Mouse (Mus musculus) embryonic stem cell, embryonic (primary cell): ENCODE results near the gene Rasgef1b.

Source experiments
- CTCF ChIA-PET, 4 experiments: fragments of 300-600 bp in 2 of 4; fragments of 350-600 bp in 2 of 4; sonication (Branson Sonifier 250); formaldehyde crosslinking; loops; one replicate each; lab custom pipeline; 2022; ENCODE audit warnings: inconsistent platforms in 2 of 4; lab: Charles Lee
- POLR2A ChIA-PET, 4 experiments: fragments of 300-600 bp in 2 of 4; fragments of 350-600 bp in 2 of 4; sonication (Branson Sonifier 250); formaldehyde crosslinking; loops; one replicate each; lab custom pipeline; 2022; ENCODE audit warnings: antibody characterized with exemption in 4 of 4, inconsistent platforms in 1 of 4; lab: Charles Lee

Gene Rasgef1b

DNA sequence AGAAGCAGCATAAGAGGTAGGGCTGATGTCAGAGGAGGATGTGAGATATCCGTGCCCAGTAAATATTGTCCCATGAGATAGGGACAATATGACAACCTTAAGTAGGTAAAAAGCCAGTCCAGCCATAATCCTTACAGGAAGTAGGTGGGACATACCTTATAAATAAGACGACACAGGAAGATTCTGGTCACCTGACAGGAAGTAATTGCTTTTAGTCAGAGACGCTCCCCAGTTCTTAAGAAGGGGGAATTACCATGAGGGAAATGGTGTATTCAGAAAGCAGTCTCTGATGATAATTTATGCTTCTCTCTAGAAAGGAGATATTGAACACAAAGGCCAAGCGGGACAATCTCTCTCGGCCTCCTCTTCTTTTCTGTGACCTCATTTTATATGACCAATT, 394.8 kb downstream of the Rasgef1b start:
- ChIA-PET CTCF (no interaction called here), POLR2A (no interaction called here)

DNA sequence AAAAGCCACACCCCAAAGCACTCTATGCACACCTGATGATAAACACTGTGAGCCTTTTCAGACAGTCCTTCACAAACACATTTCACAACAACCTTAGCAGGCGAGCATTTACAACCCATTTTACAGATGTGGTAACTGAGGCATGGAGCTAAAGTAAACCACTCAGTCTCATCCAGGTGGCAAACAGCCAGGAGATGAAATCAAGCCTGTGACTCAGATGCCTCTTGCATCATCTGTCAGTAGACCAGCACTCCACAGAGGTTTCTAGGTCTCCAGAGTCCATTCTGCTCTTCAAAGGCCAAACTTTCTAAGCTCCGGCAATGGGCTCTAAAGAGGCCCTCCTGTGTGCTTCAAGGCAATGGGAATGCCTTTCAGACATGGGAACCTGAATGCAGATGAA, 396.8 kb downstream of the Rasgef1b start:
- POLR2A ChIA-PET: no interaction called here
- CTCF ChIA-PET: no interaction called here

DNA sequence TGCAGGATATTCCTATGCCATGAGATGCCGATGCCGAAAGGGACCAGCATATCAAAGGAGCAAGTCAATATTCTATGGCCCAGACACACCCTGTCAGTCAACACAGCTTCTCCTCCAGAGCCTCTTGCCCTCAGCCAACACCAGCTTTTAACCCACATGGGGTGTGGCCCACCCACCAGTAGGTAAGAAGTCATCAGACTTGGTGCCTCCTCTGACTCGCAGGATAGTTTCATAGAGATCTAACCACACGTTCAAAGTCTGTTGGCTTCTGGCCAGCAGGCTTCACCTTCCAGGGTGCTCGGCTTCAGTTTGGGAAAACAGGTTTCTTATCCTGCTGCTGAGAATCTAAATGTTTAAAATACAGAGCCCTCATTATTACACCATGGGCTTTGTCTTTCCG, 399.8 kb downstream of the Rasgef1b start:
- ChIA-PET POLR2A (no interaction called here), CTCF (no interaction called here)

DNA sequence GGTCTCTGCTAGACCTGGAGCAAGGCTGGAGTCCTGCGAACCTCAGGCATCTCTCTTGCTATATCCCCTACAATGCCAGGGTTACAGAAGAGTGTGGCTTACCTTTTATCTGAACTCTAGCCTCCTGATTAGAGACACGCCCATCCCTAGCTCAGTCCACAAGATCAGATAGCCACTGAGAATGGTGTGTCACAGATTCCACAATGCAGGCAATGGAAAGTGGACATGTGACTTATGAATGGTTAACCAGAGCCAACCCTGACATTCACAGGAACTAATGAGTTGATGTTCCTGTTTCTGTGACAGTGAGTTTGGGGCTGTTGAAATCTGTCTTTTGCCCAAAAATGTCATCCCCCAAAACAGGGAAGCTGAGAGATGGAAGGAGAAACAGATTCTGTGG, 401.8 kb downstream of the Rasgef1b start:
- CTCF ChIA-PET: interaction anchor here in 1 of 4 experiments (0.6 kb wide), 1 partner anchor 239 kb away, joined by 6 read pairs; no protein-coding TSS in a partner anchor
- POLR2A ChIA-PET: no interaction called here

DNA sequence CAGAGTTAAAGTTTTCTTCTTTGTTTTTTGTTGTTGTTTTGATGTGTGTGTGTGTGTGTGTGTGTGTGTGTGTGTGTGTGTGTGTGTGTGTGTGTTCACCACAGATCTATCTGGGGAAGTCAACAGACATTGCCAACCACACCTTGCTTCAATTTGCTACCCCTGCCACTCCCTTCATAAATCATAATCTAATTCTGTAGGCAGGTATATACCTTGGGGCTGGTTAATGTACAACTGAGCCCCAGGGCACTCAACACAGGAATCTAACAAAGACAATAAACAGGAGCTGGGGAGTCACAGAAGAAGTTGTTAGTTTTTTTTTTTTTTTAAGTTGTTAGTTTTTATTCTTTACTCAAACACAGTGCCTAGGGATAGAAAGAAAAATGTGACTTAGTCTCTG, 403.6 kb downstream of the Rasgef1b start:
- CTCF ChIA-PET: no interaction called here

DNA sequence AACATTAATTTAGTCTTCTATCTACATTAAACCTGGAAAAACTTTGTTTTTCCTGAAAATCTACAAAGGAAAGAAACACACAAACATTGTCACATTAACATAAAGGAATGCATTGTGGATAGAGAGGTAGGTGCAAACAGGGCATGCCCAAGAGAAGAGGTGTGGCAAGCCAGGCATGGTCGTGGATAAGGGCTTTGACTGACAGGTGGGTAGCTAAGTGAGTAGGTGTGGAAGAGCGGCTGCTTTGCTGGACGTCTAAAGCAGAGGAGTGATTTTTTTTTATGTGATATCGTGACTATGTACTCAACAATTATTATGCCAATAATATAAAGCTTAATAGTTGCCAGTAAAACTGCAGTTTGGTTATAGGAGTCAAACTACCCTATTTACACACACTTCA, 408.1 kb downstream of the Rasgef1b start:
- ChIA-PET POLR2A (no interaction called here), CTCF (no interaction called here)

More for the DNA sequence above, 403.6 kb downstream of the Rasgef1b start:
- POLR2A ChIA-PET: interaction anchor here in 1 of 4 experiments (0.7 kb wide), 1 partner anchor 69 kb away, joined by 4 read pairs; no protein-coding TSS in a partner anchor

DNA sequence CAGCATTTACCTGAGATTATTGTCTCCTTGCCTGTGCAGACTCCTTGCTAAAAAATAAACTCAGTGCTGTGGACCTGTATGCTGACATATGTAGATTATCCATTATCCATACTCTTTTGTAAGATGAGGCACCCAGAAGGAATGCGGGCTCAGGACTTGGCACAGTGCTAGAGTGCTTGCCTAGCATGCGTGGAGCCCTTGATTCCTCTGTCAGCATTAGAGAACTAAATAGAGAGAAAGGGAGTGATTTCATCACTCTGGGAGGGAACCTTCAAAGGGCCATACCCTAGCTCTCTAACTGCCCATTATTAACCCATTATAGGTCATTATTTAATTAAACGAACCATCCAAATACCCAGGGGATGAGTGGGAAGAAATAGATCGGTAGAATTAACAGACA, 430.9 kb downstream of the Rasgef1b start:
- POLR2A ChIA-PET: no interaction called here
- CTCF ChIA-PET: no interaction called here

DNA sequence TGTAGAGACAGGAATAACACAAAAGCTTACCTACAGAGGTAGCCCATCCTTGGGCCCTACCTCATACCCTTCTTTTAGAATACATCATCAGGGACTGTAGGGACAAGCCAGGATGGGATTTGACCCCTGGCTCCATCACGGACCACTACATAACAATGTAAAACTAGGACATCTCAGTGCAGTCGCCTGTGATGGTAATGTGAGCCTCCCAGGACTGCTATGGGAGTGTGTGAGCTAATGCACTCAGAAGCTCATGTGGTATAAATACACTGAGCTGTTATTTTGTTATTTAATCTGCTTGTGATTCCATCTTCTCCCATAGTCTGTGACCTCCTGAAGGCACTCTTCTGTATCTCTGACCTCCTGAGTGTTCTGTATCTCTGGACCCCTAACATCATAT, 432.5 kb downstream of the Rasgef1b start:
- CTCF ChIA-PET: no interaction called here
- POLR2A ChIA-PET: no interaction called here

DNA sequence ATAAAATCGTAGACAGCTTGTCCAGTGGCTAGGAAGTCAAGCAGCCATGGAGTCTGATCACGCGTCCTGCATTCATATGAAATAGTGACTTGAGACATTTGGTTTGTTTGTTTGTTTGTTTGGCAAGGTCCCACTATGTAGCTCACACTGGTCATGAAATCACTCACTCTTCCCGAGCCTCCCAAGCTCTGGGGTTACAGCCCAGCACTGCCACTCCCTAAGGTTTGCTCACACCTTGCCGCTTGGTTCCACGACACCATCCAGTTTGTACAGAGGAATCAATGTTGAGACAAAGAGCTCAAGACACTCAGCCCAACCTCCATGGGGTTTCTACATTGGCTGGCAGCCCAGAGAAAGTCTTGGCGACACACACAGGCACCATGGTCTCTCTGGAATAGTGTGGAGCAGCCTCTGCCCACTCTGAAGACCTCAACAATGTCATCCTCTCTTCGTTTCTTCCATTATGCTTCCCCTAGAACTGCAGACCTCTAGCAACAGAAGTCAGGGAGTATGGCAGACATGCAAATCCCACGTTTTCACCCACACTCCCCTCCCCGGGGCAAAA, 436.5 kb downstream of the Rasgef1b start:
- POLR2A ChIA-PET: interaction anchor here in 1 of 4 experiments (0.6 to 1.0 kb wide), 2 partner anchors 29 to 533 kb away, joined by 3 to 5 read pairs; no protein-coding TSS in a partner anchor
- CTCF ChIA-PET: no interaction called here

DNA sequence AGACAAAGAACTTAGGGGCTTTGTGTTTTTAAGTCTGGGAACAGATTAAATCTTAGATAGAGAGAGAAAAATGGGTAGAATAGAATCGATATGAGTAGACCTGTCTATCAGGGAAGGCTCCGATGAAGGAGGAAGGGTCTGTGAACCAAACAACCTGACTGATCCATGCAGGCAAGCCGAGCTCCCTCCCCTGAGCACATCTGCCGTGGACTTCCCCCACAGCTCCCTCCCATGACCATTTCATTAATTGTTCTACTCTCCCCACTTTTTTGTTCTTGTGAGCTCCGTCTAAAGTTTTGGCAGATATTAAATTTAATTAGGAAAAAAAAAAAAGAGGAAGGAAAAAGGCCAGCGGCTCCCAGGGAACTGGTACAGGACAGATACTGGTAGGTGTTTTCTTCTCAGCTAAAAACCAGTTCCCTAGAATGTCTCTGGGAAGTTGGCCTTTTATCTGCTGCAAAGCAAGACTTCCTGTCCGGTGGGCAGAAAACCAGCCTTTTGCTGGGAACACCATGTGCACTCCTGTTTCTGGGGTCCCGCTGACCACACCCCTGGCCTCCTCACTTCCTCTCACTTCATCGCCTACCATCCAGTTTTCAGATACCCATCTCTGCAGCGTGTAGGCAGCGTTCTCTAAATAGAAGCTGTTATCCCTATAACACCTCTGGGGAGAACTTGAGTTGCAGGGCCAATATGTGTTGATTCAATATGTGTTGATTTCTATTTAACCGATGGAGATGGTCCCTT, 437.6 kb downstream of the Rasgef1b start:
- ChIA-PET CTCF (no interaction called here), POLR2A (interaction anchor here in 1 of 4 experiments (1.0 kb wide), 1 partner anchor 30 kb away, joined by 3 read pairs; no protein-coding TSS in a partner anchor)

DNA sequence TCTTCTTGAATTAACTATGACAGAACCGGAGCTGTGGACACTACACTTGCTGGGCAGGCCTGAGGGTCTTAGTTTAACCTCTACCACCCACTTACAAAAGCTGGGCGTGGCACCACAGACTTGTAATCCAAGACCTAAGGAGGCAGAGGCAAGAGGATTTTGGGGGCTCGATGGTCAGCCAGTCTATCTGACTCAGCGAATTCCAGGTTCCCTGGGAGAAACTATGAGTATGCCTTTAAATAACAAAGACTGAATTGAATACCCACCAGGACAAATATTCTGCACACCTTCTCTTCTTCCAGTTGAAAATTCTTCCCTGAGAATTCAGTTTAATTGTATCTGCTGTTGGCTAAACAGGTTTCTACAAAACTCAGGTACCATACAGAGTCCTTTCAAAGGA, 440.6 kb downstream of the Rasgef1b start:
- ChIA-PET POLR2A (interaction anchor here in 1 of 4 experiments (0.6 kb wide), 1 partner anchor 64 kb away, joined by 3 read pairs; no protein-coding TSS in a partner anchor), CTCF (interaction anchor here in 1 of 4 experiments (0.6 kb wide), 1 partner anchor 424 kb away, joined by 3 read pairs; no protein-coding TSS in a partner anchor)

DNA sequence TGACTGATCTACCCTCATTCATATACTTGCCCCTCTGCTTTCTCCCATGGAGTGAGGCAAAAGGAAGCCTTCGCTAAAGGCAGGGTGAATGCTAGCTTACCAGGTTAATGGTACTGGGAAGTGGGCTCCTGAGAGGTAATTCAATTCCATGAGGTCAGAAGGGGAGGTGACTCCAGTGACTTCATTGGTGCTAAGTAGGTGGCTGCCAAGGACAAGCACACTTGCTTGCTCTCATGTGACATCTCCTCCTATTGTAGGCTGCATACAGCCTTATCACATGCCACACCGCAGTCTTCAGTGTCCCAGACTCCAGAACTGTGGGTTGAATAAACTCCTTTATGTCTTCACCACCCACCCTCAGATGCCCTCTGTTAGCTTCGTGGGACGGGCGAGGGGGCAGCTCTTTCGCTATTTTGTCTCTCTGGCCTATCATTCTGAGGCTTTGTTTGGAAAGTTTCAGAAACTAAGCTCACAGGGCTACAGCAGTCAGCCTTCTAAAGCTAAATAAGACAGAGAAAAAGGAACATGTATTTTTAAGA, 441.1 kb downstream of the Rasgef1b start:
- POLR2A ChIA-PET: interaction anchor here in 1 of 4 experiments (0.6 kb wide), 1 partner anchor 65 kb away, joined by 3 read pairs; no protein-coding TSS in a partner anchor
- CTCF ChIA-PET: no interaction called here

DNA sequence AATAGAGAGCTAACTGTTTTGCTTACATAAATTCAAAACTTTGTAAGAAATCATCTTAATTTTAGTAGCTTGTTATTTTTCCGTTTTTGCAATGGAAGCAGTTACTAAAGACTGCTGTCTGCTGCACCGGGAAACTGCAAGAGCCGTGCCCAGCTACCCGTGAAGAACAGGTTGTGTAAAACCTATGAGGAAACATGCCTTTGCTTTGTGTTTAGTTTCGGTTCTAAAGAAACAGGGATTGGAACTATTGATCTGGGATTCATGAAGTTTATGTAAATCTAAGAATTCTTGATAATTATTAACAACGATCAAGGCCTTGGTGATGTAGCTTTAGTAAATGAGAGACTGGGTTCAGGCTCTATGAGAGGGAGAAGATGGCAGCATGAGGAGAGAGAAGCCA, 442.3 kb downstream of the Rasgef1b start:
- ChIA-PET POLR2A (no interaction called here), CTCF (no interaction called here)

DNA sequence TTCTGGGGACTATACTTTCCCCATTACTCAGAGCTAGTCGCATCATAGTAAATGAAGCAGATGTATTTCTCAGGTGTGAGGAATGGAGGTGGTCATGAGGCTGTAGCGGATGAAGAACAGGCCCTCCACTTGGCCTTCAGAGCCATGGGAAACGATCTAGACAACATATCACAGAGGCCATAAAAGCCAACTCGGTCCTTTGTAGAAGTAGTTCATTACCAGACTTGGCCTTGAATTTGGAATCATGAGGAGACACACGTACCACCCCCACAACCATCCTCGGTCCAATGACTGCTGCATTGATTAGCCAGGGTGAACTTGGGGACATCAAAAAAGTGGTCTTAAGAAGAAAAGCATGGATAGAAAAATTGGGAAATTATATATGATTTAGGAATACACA, 442.8 kb downstream of the Rasgef1b start:
- POLR2A ChIA-PET: no interaction called here

DNA sequence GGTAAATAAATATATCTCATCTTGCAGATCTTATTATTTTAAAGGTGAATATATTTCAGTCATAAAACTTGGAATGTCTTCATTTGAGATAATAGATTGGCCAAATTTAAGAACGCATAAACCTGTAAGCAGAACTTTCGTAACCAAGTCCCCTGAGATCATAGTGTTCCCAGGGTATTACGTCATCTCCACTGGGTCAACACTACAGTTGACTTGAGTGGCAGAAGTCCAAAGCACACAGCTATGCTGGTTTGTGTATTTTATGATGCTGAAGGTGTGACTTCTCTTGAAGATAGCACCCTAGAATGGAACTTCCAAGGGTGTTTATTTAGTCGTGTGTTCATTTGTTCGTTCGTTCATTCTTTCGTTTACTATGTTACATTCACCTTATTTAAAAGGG, 444.5 kb downstream of the Rasgef1b start:
- ChIA-PET CTCF (no interaction called here), POLR2A (no interaction called here)

More for the DNA sequence above, 442.8 kb downstream of the Rasgef1b start:
- CTCF ChIA-PET: interaction anchor here in 1 of 4 experiments (0.6 kb wide), 1 partner anchor 33 kb away, joined by 3 read pairs; no protein-coding TSS in a partner anchor

DNA sequence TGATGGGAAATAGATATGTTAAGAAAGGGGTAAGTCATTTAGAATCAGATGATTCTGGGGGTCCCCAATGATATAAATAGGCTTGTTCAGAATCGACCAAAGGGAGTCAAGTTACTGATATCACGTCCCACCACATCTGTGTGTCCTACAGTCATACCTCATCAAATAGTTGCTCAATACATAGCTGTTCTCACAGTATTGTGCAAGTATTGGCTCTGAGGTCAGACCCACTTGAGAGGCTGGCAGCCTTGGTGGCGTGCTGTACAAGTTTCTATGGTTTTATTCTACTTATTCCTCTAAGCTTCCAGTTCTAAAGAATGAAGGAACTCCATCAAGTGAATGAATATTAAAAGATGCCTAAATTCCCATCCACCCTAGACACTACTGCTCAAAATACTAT, 445.2 kb downstream of the Rasgef1b start:
- POLR2A ChIA-PET: no interaction called here
- CTCF ChIA-PET: no interaction called here

DNA sequence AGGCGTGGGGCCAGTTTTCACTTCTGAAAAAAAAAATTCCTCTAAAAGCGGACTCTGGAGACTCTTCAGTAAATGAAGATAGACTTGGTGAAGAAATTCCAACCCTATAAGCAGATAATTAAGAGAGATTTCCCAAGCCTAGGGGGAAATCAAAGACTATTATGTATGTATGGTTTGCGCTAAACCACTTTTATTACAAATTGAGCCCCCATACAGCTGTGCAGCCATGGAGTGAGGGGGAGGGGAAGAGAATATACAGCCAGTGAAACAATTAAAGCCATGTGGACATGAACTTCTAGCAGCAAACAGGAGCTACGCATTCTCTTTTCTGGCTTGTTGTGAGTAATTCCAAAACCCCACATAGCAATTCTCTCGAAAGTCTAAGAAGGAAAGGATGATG, 448.3 kb downstream of the Rasgef1b start:
- ChIA-PET POLR2A (interaction anchor here in 1 of 4 experiments (0.7 kb wide), 1 partner anchor 381 kb away, joined by 3 read pairs; no protein-coding TSS in a partner anchor), CTCF (interaction anchor here in 1 of 4 experiments (1.6 kb wide), 1 partner anchor 32 kb away, joined by 6 read pairs; no protein-coding TSS in a partner anchor)

DNA sequence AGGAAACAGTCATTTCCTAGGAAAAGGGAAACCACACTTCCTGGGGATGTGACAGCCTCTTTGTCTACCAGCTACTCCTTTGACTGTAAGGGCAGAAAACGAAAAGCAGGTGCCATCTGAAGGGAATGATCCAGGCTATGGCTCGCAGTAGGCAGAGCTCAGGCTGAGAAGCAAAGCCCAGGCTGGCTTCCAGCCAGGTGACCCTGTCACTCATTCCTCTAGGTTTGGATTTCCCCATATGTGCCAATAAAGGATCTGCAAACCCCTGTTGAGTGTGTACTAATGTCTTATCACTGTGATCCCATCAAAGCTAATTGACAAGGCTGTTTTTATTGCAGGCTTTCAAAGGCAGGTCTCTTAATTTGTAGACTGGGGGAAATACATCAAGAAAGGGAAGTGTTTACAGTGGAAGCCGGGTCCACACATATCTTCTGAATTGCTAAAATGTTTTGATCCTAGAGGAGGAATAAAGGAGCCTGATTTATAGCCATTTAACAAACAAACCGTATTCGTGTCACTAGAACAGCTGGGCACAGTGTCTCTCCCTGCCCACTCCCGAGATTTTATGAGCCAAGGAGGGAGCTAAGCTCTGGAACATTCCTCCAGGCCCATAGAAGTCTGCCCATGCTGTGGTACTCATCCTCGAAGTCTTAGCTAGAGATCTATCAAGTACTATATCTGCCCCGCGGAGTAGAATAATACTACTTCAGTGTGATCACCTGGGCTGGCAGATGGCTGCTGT, 449.7 kb downstream of the Rasgef1b start:
- CTCF ChIA-PET: interaction anchor here in 2 of 4 experiments (0.8 to 1.6 kb wide), 2 partner anchors 31 to 77 kb away, joined by 3 to 6 read pairs; no protein-coding TSS in a partner anchor
- POLR2A ChIA-PET: interaction anchor here in 1 of 4 experiments (1.9 kb wide), 1 partner anchor 26 kb away, joined by 4 read pairs; no protein-coding TSS in a partner anchor

DNA sequence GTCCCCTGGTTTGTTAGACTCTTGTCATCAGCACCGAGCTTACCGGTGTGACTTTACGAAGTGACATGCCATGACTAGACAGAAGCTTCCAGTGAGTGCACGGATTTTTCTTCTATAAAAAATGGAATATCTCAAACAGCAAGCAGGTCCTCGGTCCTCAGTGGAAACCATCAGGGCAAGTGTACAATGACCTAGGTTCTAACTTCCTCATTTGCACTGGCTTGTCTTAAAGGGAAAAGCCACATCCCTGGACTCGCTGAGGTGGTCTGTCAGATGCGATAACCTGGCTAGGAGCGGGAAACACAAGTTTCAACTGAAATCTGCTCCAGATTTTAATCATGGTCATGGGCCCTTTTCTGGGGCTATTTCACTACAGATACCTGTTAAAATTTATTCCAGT, 450.5 kb downstream of the Rasgef1b start:
- POLR2A ChIA-PET: interaction anchor here in 2 of 4 experiments (0.9 to 1.9 kb wide), 2 partner anchors 16 to 26 kb away, joined by 3 to 4 read pairs; no protein-coding TSS in a partner anchor
- CTCF ChIA-PET: no interaction called here
